Mouse (Mus musculus): ENCODE data around the gene Lrrc56.

- TF ChIP-seq CTCF (IDR thresholded peaks at IDR 0.05; ENCODE audit: extremely low read depth, insufficient read depth, insufficient read length, insufficient replicate concordance) (no peak), POLR2A (IDR thresholded peaks at IDR 0.05; ENCODE audit: low read depth, low read length) (no peak)
Observed at GRCm38 (mm10) chr7:141198121-141198520, 4.2 kb downstream of the Lrrc56 start.

All from spleen, adult 2 months (tissue).